Mouse (Mus musculus) megakaryocyte, embryonic 14.5 days (primary cell): ENCODE measurements around the gene Cacna1e.

ENCODE experiments used
- FLI1 ChIP-seq: IDR thresholded peaks from 2 replicates; pipeline ENCODE4 v1.6.1; 2012; ENCODE audit warnings: low read length, inconsistent platforms, mixed read lengths
- GATA1 ChIP-seq: IDR thresholded peaks from 3 replicates; pipeline ENCODE4 v1.6.1; 2012; ENCODE audit warnings: mixed read lengths, low read length, inconsistent platforms, borderline replicate concordance

DNA sequence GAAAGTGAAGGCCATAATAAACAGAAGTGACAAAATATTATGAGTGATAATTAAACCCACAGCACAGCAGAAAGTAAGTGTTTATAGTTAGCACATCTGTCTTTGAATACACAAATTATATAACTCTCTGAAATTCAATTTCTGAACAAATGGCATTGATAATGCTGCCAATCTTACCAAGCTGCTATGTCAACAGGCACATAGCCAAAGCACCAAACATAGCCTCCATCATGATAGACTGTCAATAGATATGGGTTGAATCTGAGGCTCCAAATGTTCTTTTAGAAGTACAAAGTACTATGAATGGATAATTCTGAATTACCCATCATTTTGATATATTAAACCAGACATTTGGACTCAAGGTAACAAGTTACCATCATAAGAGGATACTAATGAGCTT lies 372.6 kb downstream of the Cacna1e start:
- TF ChIP-seq GATA1 (no peak), FLI1 (no peak)
